In genomic region chrX:42068201-42068874, GRCm38 (mm10) we compare ENCODE assay signal across 8 mouse cellular contexts. TPM values are rescaled to one million over a fixed set of nuclear protein-coding genes. Genes with fewer than 3 reads are reported as not detected.
DNase-seq lines count a peak whose midpoint lies in the region; ATAC-seq lines count a peak whose summit lies in the region.

No protein-coding gene starts in this region.

- peak; percentile 88 for DNase-seq in adrenal gland, adult 2 months
- DNase-seq in embryo, embryonic 11 days, result peak; percentile 87
- DNase-seq in gastrocnemius, postnatal 25 days, result peak; percentile 87
- peak; percentile 85 for DNase-seq in intestine, embryonic 14.5 days (ENCODE audit: low spot score)
- peak; percentile 56 to 67 for DNase-seq in left cerebral cortex, postnatal 14 days (ENCODE audit: low spot score in 2 of 2)
- peak; percentile 60 for DNase-seq in right cerebral cortex, postnatal 14 days
- peak; percentile 59 to 80 for DNase-seq in urinary bladder, postnatal 36 days (ENCODE audit: low spot score in 2 of 2)

- 11% methylated on average over 30 of the region's 37 CpGs for WGBS in intestine, embryonic 14.5 days

- peak overlapping the region; percentile 59 for H3K9ac ChIP-seq in intestine, embryonic 14.5 days (ENCODE audit: low read length)

- H3K27ac ChIP-seq in intestine, embryonic 14.5 days (ENCODE audit: low read depth), result peak overlapping the region; percentile 94

- intact Hi-C loops in left cerebral cortex, postnatal 14 days (cut with DNase I), result loop anchor here (2.0 kb wide), 2 partner anchors 36 to 80 kb away; partner anchors contain the start of gene Stag2

- peak; percentile 89 for ATAC-seq in intestine, embryonic 14.5 days (replicated peaks; ENCODE audit: low FRiP score, low TSS enrichment, low read depth)
- ATAC-seq in megakaryocyte-erythroid progenitor cell, adult 5-6 weeks (replicated peaks; ENCODE audit: low FRiP score, low TSS enrichment, poor library complexity, severe bottlenecking), result peak; percentile 64

- H3K4me3 ChIP-seq in intestine, embryonic 14.5 days (ENCODE audit: low read depth, low read length), result peak overlapping the region; percentile 39

- no peaks in the 10 kb centered on the region for H3K27me3 ChIP-seq in intestine, embryonic 14.5 days (replicated peaks; ENCODE audit: control insufficient read depth, insufficient read depth, low read length)

- H3K4me2 ChIP-seq in intestine, embryonic 14.5 days (ENCODE audit: low read length), result peak overlapping the region; percentile 52

- no peaks in the 10 kb centered on the region for H3K36me3 ChIP-seq in intestine, embryonic 14.5 days (ENCODE audit: control insufficient read depth, insufficient read depth, low read length)

- no peaks in the 10 kb centered on the region; the same call in 1 of the 2 replicates for H3K4me1 ChIP-seq in intestine, embryonic 14.5 days (replicated peaks; ENCODE audit: control insufficient read depth, insufficient read depth, low read length)

- H3K9me3 ChIP-seq in intestine, embryonic 14.5 days (ENCODE audit: control insufficient read depth, low read length), result no peaks in the 10 kb centered on the region

RNA-seq across cellular contexts. Expression of gene Xiap, which starts 8.9 kb away (rescaled TPM):
- 10 to 100 TPM; 36.7 to 52.6 TPM for total RNA-seq in adrenal gland, adult 2 months (2021)
- polyA plus RNA-seq in adrenal gland, adult 2 months (2012; rRNA removed), result 8.1 and 13.4 TPM in 2 replicates
- total RNA-seq in gastrocnemius, postnatal 25 days (2021), result 10 to 100 TPM; 16.7 to 21.9 TPM
- 17.6 and 19.1 TPM in 2 replicates for polyA plus RNA-seq in intestine, embryonic 14.5 days (2014; fragmentation: Nextera tagmentation; extraction: Ambion mirVana)
- total RNA-seq in left cerebral cortex, postnatal 14 days (2021), result 10 to 100 TPM; 47.9 to 50.3 TPM
- total RNA-seq in megakaryocyte-erythroid progenitor cell, adult 5-6 weeks (2014; fragmentation: Nextera tagmentation), result 25.4 and 30.4 TPM in 2 replicates
- total RNA-seq in megakaryocyte-erythroid progenitor cell, adult 5-6 weeks (2017), result 31.5 and 35.6 TPM in 2 replicates

Comparison
In these comparisons a context has a peak if more than half of its experiments do, and no peak if none do; other contexts are left out.
1. Peak in every context shown above with its lines: DNase-seq, ATAC-seq, H3K4me3 ChIP-seq and H3K27ac ChIP-seq.